Comparison of ENCODE assay signal across 24 mouse cellular contexts in genomic region chr12:116205726-116206125, GRCm38 (mm10). TPM values are rescaled to one million over a fixed set of nuclear protein-coding genes. Genes with fewer than 3 reads are reported as not detected.
DNase-seq lines count a peak whose midpoint lies in the region; ATAC-seq and TF ChIP-seq lines count a peak whose summit lies in the region.
"Had no signal": no experiment of that assay in that cellular context is flagged by ENCODE, and none has a peak within 500 bp of the region (broad histone marks: within the 10 kb centered on the region; RNA-seq: fewer than 3 reads in every experiment).

No protein-coding gene starts in this region.

- H3K4me2 ChIP-seq in lung, embryonic 16.5 days (ENCODE audit: low read depth, low read length): no peak overlapping the region
- no peak overlapping the region for H3K4me2 ChIP-seq in intestine, postnatal 0 days (replicated peaks; ENCODE audit: low read depth)
- H3K4me2 ChIP-seq: midbrain, embryonic 13.5 days had no signal

- peaks cover 3% of the 10 kb centered on the region; the same call in 1 of the 2 replicates for H3K36me3 ChIP-seq in lung, embryonic 16.5 days (ENCODE audit: control insufficient read depth, insufficient read depth, low read length)
- H3K36me3 ChIP-seq in intestine, postnatal 0 days (ENCODE audit: control insufficient read depth, insufficient read depth): 0 out of 2 replicates have a peak, but pooled peaks cover 4% of the 10 kb centered on the region
- no peaks in the 10 kb centered on the region; the same call in 1 of the 2 replicates for H3K36me3 ChIP-seq in kidney, adult 2 months (ENCODE audit: control insufficient read depth, insufficient read depth, low read length)
- peaks cover 10% of the 10 kb centered on the region for H3K36me3 ChIP-seq in forebrain, embryonic 10.5 days (replicated peaks)

- no peak overlapping the region for H3K27ac ChIP-seq in lung, embryonic 16.5 days (ENCODE audit: low read length)
- H3K27ac ChIP-seq in intestine, postnatal 0 days (ENCODE audit: low read depth, low read length): no peak overlapping the region
- H3K27ac ChIP-seq in kidney, adult 2 months (ENCODE audit: insufficient read depth, low read depth, low read length): no peak overlapping the region
- H3K27ac ChIP-seq in forebrain, embryonic 10.5 days: no peak overlapping the region
- H3K27ac ChIP-seq: gastrocnemius, adult 2 months; heart, adult 2 months; left cerebral cortex, adult 2 months; midbrain, embryonic 13.5 days had no signal

- peak; percentile 59 for ATAC-seq in lung, embryonic 16.5 days (ENCODE audit: low read depth)
- no peak for ATAC-seq in intestine, postnatal 0 days
- no peak for ATAC-seq in erythroid progenitor cell, adult 5-6 weeks (replicated peaks; ENCODE audit: low FRiP score, poor library complexity, severe bottlenecking)
- ATAC-seq: CD4-positive, CD25-positive, alpha-beta regulatory T cell, adult 4 months; forebrain, embryonic 14.5 days; hindbrain, embryonic 16.5 days; midbrain, embryonic 13.5 days had no signal

- no peak overlapping the region for H3K9ac ChIP-seq in lung, embryonic 16.5 days (ENCODE audit: low read length)
- H3K9ac ChIP-seq in intestine, postnatal 0 days (ENCODE audit: low read depth, low read length): no peak overlapping the region
- H3K9ac ChIP-seq: midbrain, embryonic 13.5 days had no signal

- no peaks in the 10 kb centered on the region for H3K27me3 ChIP-seq in lung, embryonic 16.5 days (ENCODE audit: control insufficient read depth, insufficient read depth, low read depth, low read length)
- H3K27me3 ChIP-seq in intestine, postnatal 0 days (replicated peaks; ENCODE audit: control insufficient read depth, insufficient read depth, low read length): no peaks in the 10 kb centered on the region
- no peaks in the 10 kb centered on the region for H3K27me3 ChIP-seq in kidney, adult 2 months (replicated peaks; ENCODE audit: control insufficient read depth, insufficient read depth, low read length)
- no peaks in the 10 kb centered on the region for H3K27me3 ChIP-seq in forebrain, embryonic 10.5 days (ENCODE audit: poor library complexity, severe bottlenecking)
- H3K27me3 ChIP-seq: midbrain, embryonic 13.5 days had no signal

- 42% methylated on average over 3 of the region's 3 CpGs for WGBS in lung, embryonic 16.5 days
- 67% methylated on average over 3 of the region's 3 CpGs for WGBS in intestine, postnatal 0 days
- WGBS in kidney, adult 2 months: 65% methylated on average over 3 of the region's 3 CpGs
- WGBS in forebrain, embryonic 10.5 days: 94% methylated on average over 3 of the region's 3 CpGs

- no peak overlapping the region for H3K4me3 ChIP-seq in lung, embryonic 16.5 days (ENCODE audit: low read length)
- no peak overlapping the region for H3K4me3 ChIP-seq in intestine, postnatal 0 days (ENCODE audit: low read depth, low read length)
- H3K4me3 ChIP-seq in kidney, adult 2 months (ENCODE audit: insufficient read depth, low read depth, low read length): no peak overlapping the region
- H3K4me3 ChIP-seq in forebrain, embryonic 10.5 days: no peak overlapping the region
- H3K4me3 ChIP-seq: gastrocnemius, adult 2 months; heart, adult 2 months; left cerebral cortex, adult 2 months; midbrain, embryonic 13.5 days had no signal

- no peaks in the 10 kb centered on the region for H3K4me1 ChIP-seq in lung, embryonic 16.5 days (replicated peaks; ENCODE audit: control insufficient read depth, insufficient read depth, low read length)
- no peaks in the 10 kb centered on the region for H3K4me1 ChIP-seq in intestine, postnatal 0 days (replicated peaks; ENCODE audit: control insufficient read depth, insufficient read depth, low read length)
- no peaks in the 10 kb centered on the region for H3K4me1 ChIP-seq in kidney, adult 2 months (ENCODE audit: control insufficient read depth, insufficient read depth, low read length)
- peaks cover 10% of the 10 kb centered on the region for H3K4me1 ChIP-seq in forebrain, embryonic 10.5 days

- TF ChIP-seq POLR2A in kidney, adult 2 months (IDR thresholded peaks at IDR 0.05; ENCODE audit: low read depth, low read length): no peak

- H3K9me3 ChIP-seq in lung, embryonic 16.5 days (ENCODE audit: control insufficient read depth, low read length): no peaks in the 10 kb centered on the region
- no peaks in the 10 kb centered on the region for H3K9me3 ChIP-seq in intestine, postnatal 0 days (ENCODE audit: control insufficient read depth)
- H3K9me3 ChIP-seq in forebrain, embryonic 10.5 days: no peaks in the 10 kb centered on the region
- H3K9me3 ChIP-seq: midbrain, embryonic 13.5 days had no signal

- no peak for DNase-seq in lung, postnatal 4 days
- DNase-seq in 3T3-L1 (ENCODE audit: low read depth, low spot score) (peak; percentile 96), NIH3T3 (ENCODE audit: low read depth) (peak; percentile 84)
- DNase-seq in kidney, adult 2 months: no peak
- no peak for DNase-seq in forebrain, embryonic 10.5 days (ENCODE audit: extremely low spot score, low spot score)
- DNase-seq: cerebellum, adult 2 months; cerebellum, postnatal 36 days; gastrocnemius, adult 2 months; heart, adult 2 months; kidney, adult 18-20 months; kidney, postnatal 14 days; layer of hippocampus, adult 9-11 months; left cerebral cortex, postnatal 4 days; liver; right cerebral cortex, postnatal 4 days; thymus, postnatal 4 days had no signal

- TF ChIP-seq CTCF in intestine, postnatal 0 days (IDR thresholded peaks at IDR 0.05; ENCODE audit: low read depth): 0 out of 2 replicates have a peak, but pooled peaks have one; percentile 11
- TF ChIP-seq CTCF in kidney, adult 2 months (conservative IDR thresholded peaks at IDR 0.05; ENCODE audit: insufficient read depth, insufficient read length, low read depth, low read length): no peak

RNA-seq across cellular contexts. Expression of gene Wdr60, which starts 57.1 kb away (rescaled TPM):
- 18.7 and 19.7 TPM in 2 replicates for polyA plus RNA-seq in lung, embryonic 16.5 days (2015; fragmentation: Nextera tagmentation; extraction: Ambion mirVana)
- 4.4 and 6.5 TPM in 2 replicates for polyA plus RNA-seq in intestine, postnatal 0 days (2015; fragmentation: Nextera tagmentation; extraction: Ambion mirVana)
- polyA plus RNA-seq in kidney, adult 2 months (2012; rRNA removed): 5.5 and 5.9 TPM in 2 replicates
- total RNA-seq in erythroid progenitor cell, adult 5-6 weeks (2015; ENCODE audit: low replicate concordance): 5.0 and 6.8 TPM in 2 replicates
- 1.9 and 2.6 TPM in 2 replicates for total RNA-seq in erythroid progenitor cell, adult 5-6 weeks (2017; ENCODE audit: low replicate concordance)
- polyA plus RNA-seq in forebrain, embryonic 10.5 days (2016; fragmentation: Nextera tagmentation; extraction: Ambion mirVana): 15.1 and 16.1 TPM in 2 replicates

Comparison
In these comparisons a context has a peak if more than half of its experiments do, and no peak if none do; other contexts are left out.
1. DNase-seq: peak in 3T3-L1 (single experiment) and NIH3T3 (single experiment); none in lung, postnatal 4 days (0 of 2), kidney, adult 2 months (single experiment) and forebrain, embryonic 10.5 days (single experiment).